Mouse (Mus musculus): ENCODE data around the gene Ece1. TPM values are rescaled to one million over a fixed set of nuclear protein-coding genes. Genes with fewer than 3 reads are reported as not detected.
"Not testable (repeated sequence)": the region's sequence is repeated elsewhere in the genome, so short reads cannot be mapped to it uniquely, and the experiment has no call there.

The Ece1 gene
- total RNA-seq, 2 experiments from 2014 or later = 109 to 129 TPM

- intact Hi-C loops (cut with DNase I) = loop anchor here (10.0 kb wide), 1 partner anchor 141 kb away; no protein-coding TSS in a partner anchor
- peak; percentile 87 to 92 for DNase-seq
Measured at GRCm38 (mm10) chr4:137963881-137964584, 102.0 kb downstream of the Ece1 start.

GRCm38 (mm10) chr4:137964585-137964930 lies 102.5 kb downstream of the Ece1 start:
- no peak for DNase-seq
- intact Hi-C loops (cut with DNase I) = loop anchor here (10.0 kb wide), 1 partner anchor 140 kb away; no protein-coding TSS in a partner anchor

DNA sequence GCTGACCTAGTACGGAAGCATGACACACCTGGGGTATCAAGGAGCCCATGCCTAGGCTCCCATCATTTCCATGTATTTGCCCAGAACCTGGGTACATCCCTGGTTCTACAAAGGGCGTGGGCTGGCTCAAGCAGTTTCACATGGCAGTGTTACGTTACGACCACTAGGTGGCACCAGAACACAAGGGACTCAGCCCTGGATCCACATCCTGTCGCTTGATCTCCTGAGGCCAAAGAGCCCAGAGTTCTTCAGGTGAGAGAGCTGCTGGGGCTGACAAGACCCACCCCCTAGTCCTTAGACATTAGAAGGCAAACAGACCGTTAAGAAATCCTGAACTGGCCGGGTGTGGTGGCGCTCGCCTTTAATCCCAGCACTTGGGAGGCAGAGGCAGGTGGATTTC lies 106.2 kb downstream of the Ece1 start:
- intact Hi-C loops (cut with DNase I) = loop anchor here (10.0 kb wide), 1 partner anchor 137 kb away; no protein-coding TSS in a partner anchor

DNA sequence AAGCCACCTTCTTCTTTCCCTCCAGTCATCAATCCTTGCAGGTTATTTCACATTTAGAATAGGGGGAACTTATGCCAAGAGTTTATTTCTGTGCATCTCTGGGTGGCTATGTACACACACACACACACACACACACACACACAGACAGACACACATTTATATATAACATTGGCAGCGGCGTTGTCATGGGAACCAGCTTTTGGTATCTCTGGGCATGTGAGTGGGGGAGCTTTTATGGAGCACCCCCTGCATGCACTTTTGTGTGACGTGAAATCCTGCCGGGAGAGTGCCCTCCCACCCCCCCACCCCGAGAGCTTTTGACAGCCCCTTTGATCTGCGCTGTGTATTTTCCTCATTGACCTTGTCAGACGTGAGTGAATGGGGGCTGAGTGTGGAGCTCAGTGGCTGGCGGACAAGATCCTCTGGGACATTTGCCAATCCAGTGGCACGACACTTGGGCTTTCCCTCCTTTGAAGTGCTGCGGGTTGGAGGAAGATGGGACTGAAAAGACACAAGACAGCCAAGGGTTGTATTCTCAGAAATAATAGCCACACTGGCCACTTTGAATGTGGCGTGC lies 108.7 kb downstream of the Ece1 start:
- intact Hi-C loops (cut with DNase I) = not testable (repeated sequence)

More for the DNA sequence above, 106.2 kb downstream of the Ece1 start:
- peak; percentile 78 to 83 for DNase-seq

GRCm38 (mm10) chr4:137974856-137975432 lies 112.9 kb downstream of the Ece1 start:
- intact Hi-C loops (cut with DNase I); DNase-seq: not testable (repeated sequence)

More for the DNA sequence above, 108.7 kb downstream of the Ece1 start:
- DNase-seq = not testable (repeated sequence)

GRCm38 (mm10) chr4:137979066-137979644 lies 117.1 kb downstream of the Ece1 start:
- DNase-seq; intact Hi-C loops (cut with DNase I): not testable (repeated sequence)

DNA sequence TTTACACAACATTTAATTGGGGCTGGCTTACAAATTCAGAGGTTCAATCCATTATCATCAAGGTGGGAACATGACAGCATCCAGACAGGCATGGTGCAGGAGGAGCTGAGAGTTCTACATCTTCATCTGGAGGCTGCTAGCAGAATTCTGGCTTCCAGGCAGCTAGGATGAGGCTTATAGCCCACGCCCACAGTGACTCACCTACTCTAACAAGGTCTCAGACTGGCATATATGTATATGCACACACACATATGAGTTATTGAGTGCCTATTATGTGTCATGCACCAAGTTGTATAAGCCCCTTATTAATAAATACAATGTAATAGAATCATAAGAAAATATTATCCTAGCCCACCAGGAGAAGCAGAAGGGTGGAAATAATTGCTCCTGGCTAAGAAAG lies 120.8 kb downstream of the Ece1 start:
- intact Hi-C loops (cut with DNase I) = no loop called here
- no peak for DNase-seq

DNA sequence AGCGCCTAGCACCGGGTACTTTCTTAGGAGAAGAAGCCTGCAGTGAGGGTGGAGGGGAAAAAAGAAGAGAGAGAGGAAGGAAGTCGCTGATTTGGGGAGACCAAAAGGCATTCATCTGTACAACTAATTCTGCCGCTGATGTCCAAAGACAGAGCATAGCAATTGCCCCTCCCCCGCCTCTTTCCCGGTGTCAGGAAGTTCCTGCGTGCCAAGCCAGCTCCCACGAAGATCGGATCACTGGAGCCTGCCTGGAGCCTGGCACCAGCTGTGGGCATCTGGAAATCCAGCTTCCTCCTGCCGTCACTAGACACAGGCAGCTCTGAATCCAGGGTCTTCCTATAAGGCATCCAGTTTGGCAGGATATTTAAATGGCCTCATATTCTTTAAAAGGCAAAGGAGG lies 122.2 kb downstream of the Ece1 start:
- intact Hi-C loops (cut with DNase I) = no loop called here
- DNase-seq = peak; percentile 43 to 55

GRCm38 (mm10) chr4:137984746-137985145 lies 122.7 kb downstream of the Ece1 start:
- DNase-seq = no peak
- intact Hi-C loops (cut with DNase I) = no loop called here

DNA sequence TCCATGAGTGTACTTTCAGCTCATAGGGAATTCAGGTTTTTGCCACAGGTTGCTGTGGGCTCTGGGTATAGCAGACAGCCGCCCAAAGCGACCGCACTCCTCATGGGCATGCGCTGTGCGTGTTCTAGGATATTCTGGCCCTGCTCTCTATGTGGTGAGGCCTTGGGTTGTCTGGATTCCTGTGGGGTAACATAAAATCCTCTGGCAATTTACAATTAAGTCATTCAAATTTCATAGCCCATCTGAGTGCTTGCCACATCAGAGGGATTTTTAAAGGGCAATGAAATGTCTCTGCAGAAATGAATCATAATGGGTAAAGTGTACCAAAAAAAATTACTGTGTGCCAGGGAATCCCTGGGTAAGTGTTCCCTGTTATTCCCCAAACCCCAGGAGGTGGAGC lies 127.4 kb downstream of the Ece1 start:
- no peak for DNase-seq
- intact Hi-C loops (cut with DNase I) = no loop called here

- intact Hi-C loops (cut with DNase I) = no loop called here
- no peak for DNase-seq
Measured at GRCm38 (mm10) chr4:137990433-137990832, 128.4 kb downstream of the Ece1 start.

DNA sequence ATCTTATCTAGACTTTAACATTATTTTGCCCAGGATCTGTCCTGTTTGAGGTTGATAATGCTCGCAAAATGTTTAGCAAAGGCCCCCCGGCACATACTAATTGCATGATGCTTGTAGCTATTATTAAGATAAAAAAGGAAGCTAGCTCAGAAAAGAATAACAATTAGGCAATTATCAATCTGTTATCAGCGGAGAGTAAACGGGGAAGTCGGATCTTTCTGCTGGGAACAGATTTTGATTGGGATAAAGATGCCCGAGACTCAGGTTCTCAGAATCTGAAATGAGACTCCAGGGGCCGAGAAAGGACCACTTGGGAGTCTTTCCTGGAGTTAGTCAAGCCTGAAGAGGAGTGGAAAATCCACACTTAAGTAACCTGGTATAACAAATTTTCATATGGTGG lies 129.2 kb downstream of the Ece1 start:
- intact Hi-C loops (cut with DNase I) = no loop called here
- no peak for DNase-seq

- intact Hi-C loops (cut with DNase I) = no loop called here
- DNase-seq = no peak
Measured at GRCm38 (mm10) chr4:137992890-137993289, 130.9 kb downstream of the Ece1 start, which contains the start of gene Eif4g3. Gene Eif4g3, plus strand, starts transcription at chr4:137993022.

DNA sequence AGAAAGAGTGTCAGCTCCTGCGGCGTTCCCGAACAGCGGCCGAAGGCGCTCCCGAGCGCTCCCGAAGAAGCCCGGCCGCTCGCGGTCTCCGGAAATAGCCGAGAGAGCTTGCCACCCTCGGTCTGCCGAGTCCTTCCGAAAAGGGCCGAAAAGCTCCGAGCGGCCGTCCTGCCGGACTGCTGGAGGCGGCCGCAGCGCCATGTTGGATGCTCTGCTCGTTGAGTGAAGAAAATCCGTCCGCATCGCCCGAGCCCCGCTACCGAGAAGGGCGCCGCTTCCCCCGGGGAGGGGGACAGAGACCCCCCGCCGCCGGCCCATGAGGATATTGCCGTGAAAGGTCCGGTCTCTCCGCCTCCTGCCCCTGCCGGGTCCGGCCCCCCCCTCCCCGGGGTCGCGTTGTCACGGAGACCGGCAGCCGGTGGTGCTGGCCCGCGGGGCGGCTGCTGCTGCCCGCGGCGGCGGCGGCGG lies 131.3 kb downstream of the Ece1 start:
- intact Hi-C loops (cut with DNase I) = no loop called here
- DNase-seq = peak; percentile 100

GRCm38 (mm10) chr4:137993821-137994561 lies 132.0 kb downstream of the Ece1 start:
- DNase-seq = peak; percentile 61 to 63
- intact Hi-C loops (cut with DNase I) = no loop called here

DNA sequence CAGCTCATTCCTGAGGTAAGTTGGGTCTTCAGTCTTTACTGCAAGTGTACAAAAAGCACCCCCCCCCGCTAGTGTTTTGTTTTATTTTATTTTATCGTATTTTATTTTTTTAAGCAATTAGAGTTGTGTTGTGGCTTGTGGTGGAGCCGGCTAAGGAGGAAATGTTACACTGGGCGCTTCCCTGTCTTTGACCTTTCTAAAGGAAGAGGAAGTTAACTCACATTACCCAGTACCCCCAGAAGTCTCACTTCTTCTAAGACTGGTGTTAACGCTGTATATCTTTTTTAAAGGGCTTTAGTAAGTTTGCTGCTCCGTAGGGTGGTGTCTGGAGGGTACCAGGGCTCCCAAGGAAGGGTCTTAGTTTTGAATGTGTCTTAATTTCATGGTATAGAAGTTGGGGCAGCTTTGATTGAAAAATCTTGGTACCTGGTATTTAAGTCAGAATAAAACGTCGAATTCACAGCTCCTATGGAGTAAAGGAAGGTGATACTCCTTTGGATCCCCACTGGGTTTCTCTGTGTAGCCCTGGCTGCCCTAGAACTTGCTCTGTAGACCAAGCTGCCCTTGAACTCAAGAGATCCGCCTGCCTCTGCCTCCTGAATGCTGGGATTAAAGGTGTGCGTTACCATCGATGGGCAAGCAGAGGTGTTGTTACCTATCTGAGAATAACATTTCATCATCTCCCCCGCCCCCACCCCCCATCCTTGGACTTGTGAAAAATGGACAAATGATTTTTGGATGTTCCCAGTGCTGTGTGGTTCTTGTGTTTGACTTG lies 132.7 kb downstream of the Ece1 start:
- DNase-seq = peak in 1 of 2 experiments; percentile 23
- intact Hi-C loops (cut with DNase I) = no loop called here

DNA sequence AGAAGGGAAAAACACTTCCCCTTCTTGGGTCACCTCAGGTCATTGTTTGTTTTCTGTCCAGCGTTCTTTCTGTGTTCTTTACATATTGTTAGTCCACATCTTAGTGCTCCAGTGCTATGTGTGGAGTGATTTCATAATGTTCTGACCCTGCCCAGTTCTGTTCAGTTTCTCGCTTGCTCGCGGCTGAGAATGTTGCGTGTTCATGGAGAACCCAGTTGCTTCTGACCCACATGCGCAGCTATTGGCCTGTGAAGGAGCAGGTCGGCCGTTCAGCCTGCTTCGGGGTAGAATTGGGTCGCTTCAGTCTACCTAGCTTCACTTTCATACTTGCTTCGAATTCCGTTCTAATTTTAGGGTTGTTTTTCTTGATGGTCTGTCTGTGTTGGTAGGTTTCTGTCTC lies 133.4 kb downstream of the Ece1 start:
- intact Hi-C loops (cut with DNase I) = no loop called here
- peak; percentile 32 to 38 for DNase-seq

- no peak for DNase-seq
- intact Hi-C loops (cut with DNase I) = no loop called here
Measured at GRCm38 (mm10) chr4:137998232-137998631, 136.2 kb downstream of the Ece1 start.

DNA sequence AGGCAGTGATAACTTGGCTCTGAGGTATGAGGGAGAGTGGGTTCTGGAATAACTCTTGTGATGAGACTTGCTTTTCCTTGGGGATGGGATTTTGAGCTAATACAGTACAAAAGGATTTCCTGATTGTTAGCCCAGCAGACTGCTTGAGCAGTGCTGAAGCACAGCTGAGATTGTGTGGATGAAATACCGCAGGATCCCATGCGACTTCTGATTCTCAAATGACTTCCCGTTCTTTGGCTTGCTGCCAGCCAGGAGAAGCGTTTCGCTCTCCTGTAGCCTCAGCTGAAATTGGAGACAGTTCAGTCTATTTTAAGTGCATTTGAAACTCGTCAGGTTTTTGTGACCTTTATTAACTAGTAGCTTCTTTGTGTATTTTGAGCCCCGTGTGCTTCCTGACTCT lies 138.6 kb downstream of the Ece1 start:
- DNase-seq = peak; percentile 66 to 68
- intact Hi-C loops (cut with DNase I) = no loop called here

All from heart, postnatal 10 days (tissue).